Mouse (Mus musculus): ENCODE results near the gene Rsph3b.

GRCm38 (mm10) chr17:6871421-6871820, 77.1 kb downstream of the Rsph3b start:
- TF ChIP-seq CTCF (IDR thresholded peaks at IDR 0.05; ENCODE audit: borderline replicate concordance, extremely low read depth, insufficient read depth, insufficient read length) (no peak), POLR2A (IDR thresholded peaks at IDR 0.05; ENCODE audit: borderline replicate concordance, extremely low read depth, insufficient read depth, insufficient read length, poor library complexity, severe bottlenecking) (no peak)
